Mouse (Mus musculus): ENCODE results near the gene Ist1.

Gene Ist1

GRCm38 (mm10) chr8:109693146-109693900 is at the start of gene Ist1:
TSS of gene Ist1 (minus strand) at chr8:109693260.
- peak; percentile 99 for DNase-seq

GRCm38 (mm10) chr8:109738049-109738380 is 45.0 kb upstream of the Ist1 start:
- no peak for DNase-seq

DNA sequence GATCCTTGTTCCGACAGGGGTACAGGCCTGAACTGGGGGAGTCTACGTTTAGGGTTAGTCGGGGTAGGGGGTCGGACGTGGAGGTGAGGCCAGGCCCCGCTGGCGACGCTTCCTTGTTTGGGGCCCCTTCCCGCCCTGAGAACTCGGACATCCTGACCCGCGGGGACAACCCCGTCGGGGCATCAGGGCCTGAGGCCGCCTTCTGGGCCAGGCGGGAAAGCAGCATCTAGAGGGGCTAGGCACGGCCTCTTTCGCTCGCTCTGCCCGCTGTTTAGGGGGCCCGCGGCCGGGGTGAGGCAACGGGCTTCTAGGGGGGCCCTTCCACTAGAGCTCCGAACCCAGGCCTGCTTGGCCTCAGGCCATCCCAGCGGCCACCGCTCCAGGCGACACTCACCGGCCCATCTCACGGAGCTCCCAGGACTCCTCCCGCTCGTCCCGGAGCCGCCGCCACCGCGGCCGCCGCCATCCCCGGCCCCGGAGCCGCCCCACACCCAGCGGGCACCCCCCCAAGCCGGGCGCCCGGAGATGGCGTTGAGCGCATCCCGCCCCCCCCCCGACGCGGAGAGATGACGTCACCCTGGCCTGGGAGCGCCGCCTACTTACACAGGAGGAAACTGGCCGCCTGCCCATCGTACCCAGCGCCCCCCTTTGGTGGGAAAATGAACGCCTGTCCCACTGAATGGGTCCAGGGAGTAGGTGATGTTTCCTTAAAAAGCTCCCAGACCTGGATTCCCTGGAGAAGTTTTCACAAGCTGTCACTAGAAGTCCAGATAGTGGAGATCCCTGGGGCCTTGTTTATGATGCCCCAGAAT is 44.4 kb upstream of the Ist1 start, which contains the start of gene Atxn1l:
Atxn1l (minus strand) TSS at position 503 of the 812 bp plus-strand sequence.
- peak; percentile 92 to 98 for DNase-seq

DNA sequence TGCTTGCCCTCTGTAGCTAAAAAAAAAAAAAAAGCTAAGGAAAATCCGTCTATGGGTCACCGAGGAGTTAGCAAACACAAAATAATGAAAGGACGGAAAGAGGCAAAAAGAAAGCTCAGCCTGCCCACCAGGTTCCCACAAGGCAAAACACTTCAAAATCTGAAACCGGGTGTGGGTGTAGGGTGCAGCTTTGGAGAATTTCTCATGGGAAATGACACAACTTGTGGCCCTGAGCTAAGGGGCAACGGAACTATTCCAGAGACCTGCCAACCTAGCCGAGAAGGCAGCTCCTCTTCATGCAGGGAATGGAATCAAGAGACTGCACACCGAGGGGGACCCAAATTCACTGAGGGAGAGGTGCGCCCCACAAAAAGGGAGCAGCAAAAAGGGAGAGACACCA is 43.8 kb upstream of the Ist1 start:
- no peak for DNase-seq

DNA sequence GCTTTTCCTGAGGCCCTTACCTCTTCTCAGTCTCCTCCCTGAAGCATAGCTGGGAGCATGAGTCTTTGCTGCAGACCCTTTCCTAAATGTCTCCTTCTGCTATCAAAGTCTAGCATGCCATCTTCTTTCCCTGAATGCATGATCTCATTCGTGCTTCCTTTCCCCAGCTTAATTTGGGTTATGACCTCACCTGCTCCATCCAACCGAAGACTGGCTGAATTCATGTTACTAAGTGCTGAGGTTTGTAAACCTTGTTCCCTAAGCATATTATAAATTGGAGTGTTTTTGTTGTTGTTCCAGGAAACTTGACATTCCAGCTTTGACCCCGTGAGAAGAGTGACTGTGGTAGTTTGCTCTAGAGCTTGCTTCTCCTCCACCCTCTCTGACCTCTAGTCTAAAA is 41.0 kb upstream of the Ist1 start:
- DNase-seq = no peak

- no peak for DNase-seq
Measured at GRCm38 (mm10) chr8:109731012-109731411, 38.0 kb upstream of the Ist1 start.

- DNase-seq = no peak
Measured at GRCm38 (mm10) chr8:109725106-109725505, 32.0 kb upstream of the Ist1 start.

GRCm38 (mm10) chr8:109714961-109715360 is 21.9 kb upstream of the Ist1 start:
- no peak for DNase-seq

- DNase-seq = no peak
Measured at GRCm38 (mm10) chr8:109712521-109712920, 19.5 kb upstream of the Ist1 start.

DNA sequence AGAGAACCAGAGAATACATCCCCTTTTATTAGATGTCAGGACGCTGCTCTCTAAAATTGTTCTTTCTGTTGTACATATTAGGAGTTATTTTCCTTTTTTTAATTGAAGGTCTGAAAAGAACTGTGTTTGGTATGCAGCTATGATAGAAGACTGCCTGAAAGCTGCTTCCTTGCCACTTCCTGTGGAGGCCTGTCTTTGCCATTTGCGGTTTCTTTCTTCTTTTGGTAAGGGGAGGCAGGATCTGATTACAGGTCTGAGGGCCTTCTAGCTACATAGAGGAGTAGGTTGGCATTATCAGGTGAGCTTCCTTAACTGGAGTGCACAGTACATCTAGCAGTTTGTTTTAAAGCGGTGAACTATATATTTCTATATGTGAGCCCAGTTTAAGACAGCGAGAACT is 14.9 kb upstream of the Ist1 start:
- DNase-seq = no peak

- peak; percentile 81 to 86 for DNase-seq
Measured at GRCm38 (mm10) chr8:109706874-109707237, 13.8 kb upstream of the Ist1 start.

DNA sequence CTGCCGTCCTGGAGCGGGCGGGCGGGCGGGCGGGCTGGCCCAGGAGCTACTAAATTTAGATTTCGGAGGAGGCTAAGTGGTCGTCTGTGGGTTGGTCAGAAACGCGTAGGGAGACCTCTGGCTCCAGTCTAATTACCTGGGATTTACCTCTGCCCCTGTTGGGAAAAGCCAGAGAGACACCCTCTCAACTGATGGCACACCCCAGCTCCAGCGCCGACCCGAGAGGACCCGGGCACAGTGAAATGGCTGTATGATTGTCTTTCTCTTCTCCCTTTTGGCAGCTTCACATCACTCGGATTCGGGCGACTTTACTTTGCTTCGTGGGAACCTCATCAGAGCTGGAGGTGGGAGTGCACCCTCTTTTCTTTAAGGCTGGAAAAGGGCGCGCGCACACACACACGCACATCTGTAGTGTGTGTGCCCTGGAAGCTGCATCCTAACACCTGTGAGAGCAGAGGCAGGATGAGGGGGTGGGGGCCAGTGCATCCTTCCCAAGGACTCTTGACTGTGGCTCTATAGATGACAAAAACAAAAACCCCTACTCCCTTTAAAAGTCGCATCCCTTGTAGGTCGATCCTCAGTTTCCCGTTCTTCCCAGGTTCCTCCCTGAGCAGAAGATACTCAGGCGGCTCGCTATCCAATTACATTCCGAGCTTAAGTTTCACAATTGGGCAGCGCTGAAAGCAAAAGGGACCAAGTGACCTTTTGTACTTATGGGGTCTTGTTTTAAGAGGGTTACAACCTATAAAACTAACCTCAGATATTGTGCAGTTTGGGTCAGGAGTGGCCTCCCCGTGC is 13.2 kb upstream of the Ist1 start:
- peak; percentile 14 to 34 for DNase-seq

GRCm38 (mm10) chr8:109705320-109706075 is 12.4 kb upstream of the Ist1 start, which contains the start of gene Zfp821:
TSS of gene Zfp821 (plus strand) at chr8:109705546.
- peak; percentile 98 for DNase-seq

DNA sequence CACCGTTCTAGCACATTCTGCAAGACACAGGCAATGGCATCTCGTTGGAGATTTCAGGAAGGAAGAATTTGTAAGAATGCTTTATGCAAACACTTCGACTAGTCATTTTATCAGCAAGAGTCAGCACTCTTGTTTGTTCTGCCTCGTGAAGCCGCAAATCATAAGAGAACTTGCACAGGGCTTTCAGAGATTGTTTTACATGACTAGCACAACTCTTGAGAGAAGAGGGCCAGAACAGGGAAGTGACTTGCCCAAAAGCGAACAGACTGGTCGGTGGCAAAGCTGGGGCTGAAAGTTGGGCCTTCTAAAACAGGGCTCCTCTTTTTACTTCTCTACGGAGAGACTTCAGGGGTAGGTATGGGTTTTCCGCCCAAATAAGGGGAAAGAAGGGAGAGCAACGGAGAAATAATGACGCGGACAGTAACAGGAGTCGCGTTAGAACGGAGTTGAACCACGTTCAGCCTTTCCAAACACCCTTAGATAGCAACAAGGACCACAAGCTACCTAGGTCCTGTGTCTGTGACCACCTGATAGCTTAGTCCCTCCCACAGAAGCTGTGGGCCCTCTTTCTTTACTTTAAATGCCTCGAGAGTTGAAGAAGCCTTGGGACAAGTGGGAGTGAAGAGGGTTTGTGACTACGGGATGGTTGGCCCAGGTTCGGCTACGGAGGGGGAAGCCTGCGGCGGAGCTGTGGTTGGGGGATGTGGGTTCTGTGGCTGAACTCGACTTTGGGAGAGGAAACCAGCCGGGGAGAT is 11.7 kb upstream of the Ist1 start:
- DNase-seq = no peak

- no peak for DNase-seq
Measured at GRCm38 (mm10) chr8:109698477-109698876, 5.4 kb upstream of the Ist1 start.

- DNase-seq = no peak
Measured at GRCm38 (mm10) chr8:109697754-109698153, 4.7 kb upstream of the Ist1 start.

- DNase-seq = peak in 1 of 2 experiments; percentile 12
Measured at GRCm38 (mm10) chr8:109694154-109694553, 1.1 kb upstream of the Ist1 start.

GRCm38 (mm10) chr8:109692443-109693145 is 466 bp downstream of the Ist1 start:
- no peak for DNase-seq

DNA sequence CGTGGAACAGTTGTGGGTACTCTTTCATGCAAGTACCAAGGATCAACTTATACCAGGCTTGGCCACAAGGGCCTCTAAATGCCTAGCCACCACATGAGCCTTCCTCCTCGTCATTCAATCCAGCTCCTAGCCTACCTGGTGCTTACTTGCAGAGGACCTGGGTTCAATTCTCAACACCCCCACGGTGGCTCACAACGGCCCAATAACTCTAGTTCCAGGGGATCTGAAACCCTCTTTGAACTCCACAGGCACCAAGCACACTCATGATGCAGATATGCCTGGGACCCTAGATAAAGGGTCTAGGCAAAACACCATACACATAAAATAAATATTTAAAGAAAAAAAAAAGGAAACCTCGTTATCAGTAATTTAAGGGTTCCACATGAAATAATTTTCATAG is 1.3 kb downstream of the Ist1 start:
- DNase-seq = peak; percentile 30 to 36

DNA sequence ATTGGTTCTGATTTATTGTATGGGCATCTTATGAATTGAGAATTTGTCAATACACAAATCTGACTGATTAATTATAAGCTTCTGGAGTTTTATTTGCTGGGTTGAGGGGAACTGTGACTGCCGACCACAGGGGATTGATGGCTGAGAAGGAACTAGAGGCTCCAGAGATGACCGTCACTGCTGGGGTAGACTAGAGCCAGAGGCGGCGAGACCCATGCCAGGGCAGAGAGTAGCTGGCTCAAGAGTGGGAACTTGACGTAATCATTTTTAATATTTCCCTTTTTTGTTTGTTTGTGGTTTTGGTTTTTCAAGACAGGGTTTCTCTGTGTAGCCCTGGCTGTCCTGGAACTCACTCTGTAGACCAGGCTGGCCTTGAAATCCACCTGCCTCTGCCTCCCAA is 5.8 kb downstream of the Ist1 start:
- DNase-seq = no peak

- DNase-seq = no peak
Measured at GRCm38 (mm10) chr8:109682120-109682519, 10.9 kb downstream of the Ist1 start.
